Mouse (Mus musculus): ENCODE data around the gene Hrasls. TPM values are rescaled to one million over a fixed set of nuclear protein-coding genes. Genes with fewer than 3 reads are reported as not detected.
A peak's percentile ranks its signal among the peaks of the same experiment; 100 is the strongest.

Gene Hrasls
- polyA plus RNA-seq (2012; rRNA removed), result 18.7 and 20.4 TPM in 2 replicates

GRCm38 (mm10) chr16:29209605-29210411 lies at the start of gene Hrasls:
Hrasls (plus strand) TSS chr16:29209695.
- Histone ChIP-seq H3K4me1 (ENCODE audit: control insufficient read depth, insufficient read depth, low read length) (peaks cover under 1% of the 10 kb centered on the region; the same call in 1 of the 2 replicates), H3K27ac (ENCODE audit: insufficient read depth, low read length) (peak within 1 kb of the TSS; percentile 26), H3K4me3 (ENCODE audit: insufficient read depth, low read length) (peak within 1 kb of the TSS; percentile 52)
- TF ChIP-seq CTCF (IDR thresholded peaks at IDR 0.05; ENCODE audit: extremely low read depth, insufficient read depth, low read length) (no peak), POLR2A (IDR thresholded peaks at IDR 0.05; ENCODE audit: extremely low read depth, insufficient read depth, low read length) (peak; percentile 38; the same call in 1 of the 2 replicates)

DNA sequence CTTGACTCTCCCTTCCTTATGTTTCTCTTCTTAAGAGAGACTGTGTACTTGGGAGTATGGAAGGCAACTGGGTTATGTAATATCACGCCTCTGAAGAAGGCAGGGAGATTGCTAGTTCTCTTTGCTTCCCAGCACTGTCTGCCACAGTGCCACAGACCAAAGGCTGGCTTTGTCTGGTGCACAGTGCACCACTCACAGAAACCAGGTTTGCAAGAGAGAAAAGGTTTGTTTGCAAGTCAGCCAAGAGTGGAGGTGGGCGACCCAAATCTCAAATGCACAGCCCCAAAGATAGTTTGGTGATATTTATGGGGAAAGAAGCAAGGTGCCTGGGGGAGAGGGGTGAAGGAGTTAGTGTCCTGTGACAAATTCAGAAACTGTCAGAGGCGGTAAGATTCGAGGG lies 47.2 kb upstream of the Hrasls start:
- Histone ChIP-seq H3K27ac (ENCODE audit: insufficient read depth, low read length) (peak overlapping the region; percentile 67; the same call in 1 of the 2 replicates), H3K4me1 (ENCODE audit: control insufficient read depth, insufficient read depth, low read length) (peaks cover 3% of the 10 kb centered on the region; the same call in 1 of the 2 replicates), H3K4me3 (ENCODE audit: insufficient read depth, low read length) (no peak overlapping the region)
- TF ChIP-seq CTCF (IDR thresholded peaks at IDR 0.05; ENCODE audit: extremely low read depth, insufficient read depth, low read length), result no peak
- no peak for TF ChIP-seq POLR2A (IDR thresholded peaks at IDR 0.05; ENCODE audit: extremely low read depth, insufficient read depth, low read length)

DNA sequence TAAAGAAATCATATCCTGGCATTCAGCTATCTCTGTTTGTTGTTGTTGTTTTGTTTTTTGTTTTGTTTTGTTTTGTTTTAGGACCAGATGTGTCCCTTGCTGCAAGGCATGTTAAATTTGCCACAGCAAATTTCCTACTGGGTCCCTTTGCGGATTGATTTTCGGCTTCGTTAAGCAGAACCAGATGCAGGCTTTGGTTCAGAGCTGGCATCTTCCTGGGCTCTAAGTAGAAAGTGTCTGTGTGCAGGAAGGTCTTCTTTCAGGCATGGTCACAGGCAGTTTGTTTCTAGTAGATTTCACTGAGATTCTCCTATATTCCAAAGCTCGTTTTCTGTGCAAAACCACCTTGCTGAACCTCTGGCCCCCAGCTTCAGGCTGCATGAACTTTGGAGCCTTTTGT lies 42.4 kb upstream of the Hrasls start:
- Histone ChIP-seq H3K27ac (ENCODE audit: insufficient read depth, low read length) (no peak overlapping the region), H3K4me3 (ENCODE audit: insufficient read depth, low read length) (no peak overlapping the region), H3K4me1 (ENCODE audit: control insufficient read depth, insufficient read depth, low read length) (0 out of 2 replicates have a peak, but pooled peaks cover 2% of the 10 kb centered on the region)
- TF ChIP-seq CTCF (IDR thresholded peaks at IDR 0.05; ENCODE audit: extremely low read depth, insufficient read depth, low read length), result no peak
- no peak for TF ChIP-seq POLR2A (IDR thresholded peaks at IDR 0.05; ENCODE audit: extremely low read depth, insufficient read depth, low read length)

- TF ChIP-seq POLR2A (IDR thresholded peaks at IDR 0.05; ENCODE audit: extremely low read depth, insufficient read depth, low read length), result no peak
- no peak for TF ChIP-seq CTCF (IDR thresholded peaks at IDR 0.05; ENCODE audit: extremely low read depth, insufficient read depth, low read length)
- Histone ChIP-seq H3K4me3 (ENCODE audit: insufficient read depth, low read length) (no peak overlapping the region), H3K4me1 (ENCODE audit: control insufficient read depth, insufficient read depth, low read length) (peaks cover 1% of the 10 kb centered on the region; the same call in 1 of the 2 replicates), H3K27ac (ENCODE audit: insufficient read depth, low read length) (no peak overlapping the region)
These were observed 37.8 kb upstream of the Hrasls start for GRCm38 (mm10) chr16:29171741-29172140.

- Histone ChIP-seq H3K27ac (ENCODE audit: insufficient read depth, low read length) (no peak overlapping the region), H3K4me3 (ENCODE audit: insufficient read depth, low read length) (no peak overlapping the region), H3K4me1 (ENCODE audit: control insufficient read depth, insufficient read depth, low read length) (peaks cover 1% of the 10 kb centered on the region; the same call in 1 of the 2 replicates)
- TF ChIP-seq CTCF (IDR thresholded peaks at IDR 0.05; ENCODE audit: extremely low read depth, insufficient read depth, low read length) (no peak), POLR2A (IDR thresholded peaks at IDR 0.05; ENCODE audit: extremely low read depth, insufficient read depth, low read length) (no peak)
These were observed 36.3 kb upstream of the Hrasls start for GRCm38 (mm10) chr16:29173201-29173600.

DNA sequence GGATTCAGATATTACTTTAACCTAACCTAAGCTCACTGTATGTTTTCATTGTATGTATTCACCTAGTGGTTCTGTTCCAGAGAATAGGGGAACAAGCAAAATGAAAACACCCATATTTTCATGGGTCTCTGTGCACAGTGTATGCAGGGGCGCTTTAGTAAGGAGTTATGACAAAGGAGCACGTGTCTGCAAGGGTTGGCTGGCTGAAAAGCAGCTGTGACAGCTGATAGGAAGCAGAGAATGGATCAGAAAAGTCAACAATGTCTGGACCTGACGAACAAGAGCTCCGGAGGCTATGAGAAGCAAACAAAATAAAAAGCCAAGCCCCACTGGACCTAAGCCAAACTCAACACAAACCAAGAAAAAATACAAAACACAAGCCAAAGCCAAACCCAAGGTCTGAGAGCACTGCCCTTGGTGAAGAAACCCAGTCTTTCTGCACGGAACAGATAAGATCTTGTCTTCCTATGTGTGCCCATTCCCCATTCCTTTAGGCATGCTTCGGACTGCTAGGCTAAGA lies 34.6 kb upstream of the Hrasls start:
- Histone ChIP-seq H3K27ac (ENCODE audit: insufficient read depth, low read length) (no peak overlapping the region), H3K4me3 (ENCODE audit: insufficient read depth, low read length) (no peak overlapping the region), H3K4me1 (ENCODE audit: control insufficient read depth, insufficient read depth, low read length) (peaks cover 1% of the 10 kb centered on the region; the same call in 1 of the 2 replicates)
- TF ChIP-seq POLR2A (IDR thresholded peaks at IDR 0.05; ENCODE audit: extremely low read depth, insufficient read depth, low read length), result no peak
- no peak for TF ChIP-seq CTCF (IDR thresholded peaks at IDR 0.05; ENCODE audit: extremely low read depth, insufficient read depth, low read length)

DNA sequence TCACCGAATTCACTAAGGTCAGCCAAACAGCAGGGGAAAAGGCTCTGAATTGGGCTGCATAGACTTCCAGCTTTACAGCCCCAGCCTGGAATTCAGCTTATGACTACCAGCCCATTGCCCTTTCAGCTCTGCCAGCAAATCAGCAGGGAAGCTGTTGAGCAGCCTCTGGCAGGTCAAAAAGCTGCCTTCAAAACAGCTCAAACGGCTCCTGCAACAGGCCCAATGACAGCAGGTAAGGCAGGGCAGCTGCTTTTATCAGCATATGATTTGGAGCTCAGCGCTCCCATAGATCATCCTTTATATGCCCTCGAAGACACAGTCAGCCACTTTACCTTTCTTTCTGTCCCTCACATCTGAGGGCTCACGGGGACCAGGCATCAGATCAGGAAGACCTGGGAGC lies 16.6 kb upstream of the Hrasls start:
- Histone ChIP-seq H3K27ac (ENCODE audit: insufficient read depth, low read length) (no peak overlapping the region), H3K4me3 (ENCODE audit: insufficient read depth, low read length) (no peak overlapping the region), H3K4me1 (ENCODE audit: control insufficient read depth, insufficient read depth, low read length) (no peaks in the 10 kb centered on the region)
- TF ChIP-seq POLR2A (IDR thresholded peaks at IDR 0.05; ENCODE audit: extremely low read depth, insufficient read depth, low read length) (no peak), CTCF (IDR thresholded peaks at IDR 0.05; ENCODE audit: extremely low read depth, insufficient read depth, low read length) (no peak)

DNA sequence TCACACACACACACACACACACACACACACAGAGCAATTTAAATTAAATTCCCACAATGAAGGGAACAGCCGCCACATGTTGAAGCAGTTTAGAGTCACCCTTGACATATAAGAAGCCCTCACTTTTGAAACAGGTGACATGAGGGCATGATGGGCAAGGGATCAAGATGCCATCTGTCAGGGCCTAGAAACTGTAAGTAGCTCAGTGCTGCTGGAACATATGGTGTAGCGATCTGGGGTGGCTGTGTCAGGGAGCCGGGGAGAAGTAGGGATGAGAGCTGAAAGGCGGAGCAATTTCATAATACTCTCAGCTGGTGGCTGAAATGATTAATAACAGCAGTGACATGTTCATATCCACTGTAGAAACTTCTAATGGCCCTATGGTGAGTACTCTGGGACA lies 15.5 kb upstream of the Hrasls start:
- Histone ChIP-seq H3K4me1 (ENCODE audit: control insufficient read depth, insufficient read depth, low read length) (no peaks in the 10 kb centered on the region), H3K4me3 (ENCODE audit: insufficient read depth, low read length) (no peak overlapping the region), H3K27ac (ENCODE audit: insufficient read depth, low read length) (no peak overlapping the region)
- TF ChIP-seq CTCF (IDR thresholded peaks at IDR 0.05; ENCODE audit: extremely low read depth, insufficient read depth, low read length) (no peak), POLR2A (IDR thresholded peaks at IDR 0.05; ENCODE audit: extremely low read depth, insufficient read depth, low read length) (no peak)

- Histone ChIP-seq H3K27ac (ENCODE audit: insufficient read depth, low read length) (no peak overlapping the region), H3K4me1 (ENCODE audit: control insufficient read depth, insufficient read depth, low read length) (no peaks in the 10 kb centered on the region)
- TF ChIP-seq CTCF (IDR thresholded peaks at IDR 0.05; ENCODE audit: extremely low read depth, insufficient read depth, low read length) (no peak), POLR2A (IDR thresholded peaks at IDR 0.05; ENCODE audit: extremely low read depth, insufficient read depth, low read length) (no peak)
These were observed 14.3 kb upstream of the Hrasls start for GRCm38 (mm10) chr16:29195156-29195555.

DNA sequence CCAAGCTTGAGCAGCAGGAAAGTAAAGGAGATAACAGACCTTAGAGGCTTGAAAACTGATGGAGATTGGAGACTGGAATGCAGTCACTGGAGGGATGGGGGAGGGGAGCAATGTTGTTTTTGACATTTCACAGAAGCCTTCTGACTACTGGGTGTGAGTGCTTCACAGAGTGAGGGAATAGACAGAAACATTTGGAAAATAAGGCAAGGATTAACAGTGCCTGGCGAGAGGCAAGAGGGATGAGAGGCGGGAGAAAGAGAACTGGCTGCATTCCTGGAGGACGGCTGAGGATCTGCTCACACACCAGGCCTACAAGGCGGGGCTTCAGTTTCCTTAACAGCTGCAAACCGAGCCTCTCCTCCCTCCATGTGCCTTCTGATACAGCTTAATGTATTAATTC lies 11.0 kb upstream of the Hrasls start:
- Histone ChIP-seq H3K27ac (ENCODE audit: insufficient read depth, low read length) (no peak overlapping the region), H3K4me1 (ENCODE audit: control insufficient read depth, insufficient read depth, low read length) (no peaks in the 10 kb centered on the region), H3K4me3 (ENCODE audit: insufficient read depth, low read length) (no peak overlapping the region)
- no peak for TF ChIP-seq CTCF (IDR thresholded peaks at IDR 0.05; ENCODE audit: extremely low read depth, insufficient read depth, low read length)
- TF ChIP-seq POLR2A (IDR thresholded peaks at IDR 0.05; ENCODE audit: extremely low read depth, insufficient read depth, low read length), result no peak

More at GRCm38 (mm10) chr16:29195156-29195555, 14.3 kb upstream of the Hrasls start:
- H3K4me3 ChIP-seq (ENCODE audit: insufficient read depth, low read length), result no peak overlapping the region
